Mouse (Mus musculus): ENCODE data around the gene Ago4.

DNA sequence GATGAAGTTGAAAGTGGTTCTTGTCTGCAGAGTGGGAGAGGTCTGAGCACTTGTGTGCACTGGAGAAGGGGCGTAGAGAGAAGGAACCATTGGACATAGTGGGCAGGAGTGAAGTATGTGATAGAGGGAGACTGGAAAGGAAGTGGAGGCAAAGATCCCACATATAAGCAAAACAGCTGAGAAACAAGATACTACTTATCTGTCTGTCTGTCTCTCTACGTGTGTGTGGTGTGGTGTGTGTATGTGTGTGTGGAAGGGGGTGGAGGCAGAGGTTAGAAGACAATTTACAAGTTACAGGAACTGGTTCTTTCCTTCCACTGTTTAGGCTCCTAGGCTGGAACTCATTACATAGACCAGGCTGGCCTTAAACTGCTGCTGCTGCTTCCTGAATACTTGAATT, 48.2 kb downstream of the Ago4 start:
- TF ChIP-seq CTCF (IDR thresholded peaks at IDR 0.05; ENCODE audit: low read depth): no peak
- no peak for TF ChIP-seq EP300 (optimal IDR thresholded peaks at IDR 0.05)

Measured in stomach, postnatal 0 days (tissue).